Mouse (Mus musculus): Measurements from ENCODE around the gene Cdc7.

GRCm38 (mm10) chr5:107009721-107010120 is 45.6 kb downstream of the Cdc7 start:
- no peak for TF ChIP-seq CTCF (IDR thresholded peaks at IDR 0.05; ENCODE audit: insufficient read depth, low read length)
- no peak for TF ChIP-seq POLR2A (IDR thresholded peaks at IDR 0.05; ENCODE audit: borderline replicate concordance, extremely low read depth, low read depth, low read length)
